Mouse (Mus musculus) embryo, embryonic 10 days (tissue): ENCODE results near the gene Slfn9.
"Not testable (repeated sequence)": the region's sequence is repeated elsewhere in the genome, so short reads cannot be mapped to it uniquely, and the experiment has no call there.

Experiments
- DNase-seq: peaks from one replicate; pipeline ENCODE4 v3.0.0-alpha.2; 2015; ENCODE audit warnings: low spot score

Slfn9 gene

DNA sequence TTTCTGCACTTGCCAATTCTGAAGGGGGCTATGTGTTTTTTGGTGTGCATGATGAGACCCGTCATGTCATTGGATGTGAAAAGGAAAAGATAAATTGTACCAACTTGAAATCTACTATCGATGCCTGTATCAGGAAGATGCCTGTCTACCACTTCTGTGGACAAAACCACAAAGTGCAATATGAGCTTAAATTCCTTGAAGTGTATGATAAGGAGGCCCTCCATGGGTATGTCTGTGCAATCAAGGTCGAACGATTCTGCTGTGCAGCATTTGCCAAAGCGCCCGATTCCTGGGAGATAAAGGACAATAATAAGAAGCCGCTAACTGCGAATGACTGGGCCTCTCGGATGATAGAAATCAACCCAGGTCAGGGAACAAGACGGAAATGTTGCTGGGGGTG, 34.7 kb downstream of the Slfn9 start:
- DNase-seq, result no peak

DNA sequence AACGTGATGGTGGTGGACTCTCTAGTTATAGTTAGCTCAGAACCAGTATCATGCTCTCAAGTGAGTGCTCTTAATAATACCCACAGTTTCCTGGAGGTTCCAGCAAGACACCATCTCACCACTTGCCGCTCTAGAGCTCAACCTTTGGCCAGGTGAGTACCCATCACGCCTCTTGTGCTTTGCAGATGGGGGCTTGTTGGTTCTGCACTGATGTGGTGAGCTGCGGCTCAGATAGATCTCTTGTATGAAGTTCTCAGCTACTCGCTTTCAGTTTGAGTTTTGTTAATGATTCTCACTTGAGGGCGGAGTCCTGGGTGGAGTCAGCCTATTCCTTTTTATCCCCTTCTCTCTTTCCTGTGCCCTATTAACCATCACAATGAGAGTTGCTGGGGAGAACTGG, 37.0 kb downstream of the Slfn9 start:
- no peak for DNase-seq

DNA sequence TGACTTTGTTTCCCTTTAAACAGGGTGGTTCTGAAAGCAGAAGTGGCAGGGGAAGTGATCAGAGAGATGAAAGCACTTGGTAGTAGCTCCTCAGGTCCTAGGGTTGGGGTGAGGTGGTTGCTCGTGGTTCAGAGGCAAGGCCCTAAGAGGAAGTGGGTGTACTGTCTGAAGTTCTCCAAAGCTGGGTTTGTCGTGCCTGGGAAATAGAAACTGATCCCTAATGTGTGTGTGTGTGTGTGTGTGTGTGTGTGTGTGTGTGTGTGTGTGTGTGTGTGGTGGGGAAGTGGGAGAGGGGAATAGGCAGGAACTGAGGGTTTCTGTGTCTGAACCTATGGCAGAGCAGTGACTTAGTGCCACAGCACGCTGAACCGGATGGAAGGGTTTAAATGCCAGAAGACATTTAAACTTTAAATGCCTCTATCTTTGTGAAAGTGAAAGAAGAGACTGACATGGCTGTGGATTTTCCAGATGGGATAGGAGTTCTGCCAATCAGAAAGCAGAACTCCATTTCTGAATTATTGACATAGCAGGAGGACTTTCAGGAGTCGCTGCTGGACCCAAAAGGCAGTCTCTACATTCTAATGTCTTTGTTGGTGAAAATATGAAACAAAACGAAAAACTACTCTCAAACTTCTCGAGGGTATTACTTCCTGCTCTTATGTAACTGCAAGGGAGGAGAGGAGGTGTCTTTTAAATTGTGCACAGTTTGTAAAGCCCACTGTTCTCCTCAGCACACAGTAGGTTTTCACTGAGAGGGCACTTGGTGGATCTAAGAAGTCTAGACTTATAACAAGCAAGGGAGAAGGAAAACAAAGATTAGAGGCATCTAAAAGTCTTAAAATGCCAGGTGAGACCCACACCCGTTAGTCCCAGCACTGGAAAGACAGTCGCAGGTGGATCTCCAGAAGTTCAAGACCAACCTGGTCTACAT, 38.8 kb downstream of the Slfn9 start:
- no peak for DNase-seq

DNA sequence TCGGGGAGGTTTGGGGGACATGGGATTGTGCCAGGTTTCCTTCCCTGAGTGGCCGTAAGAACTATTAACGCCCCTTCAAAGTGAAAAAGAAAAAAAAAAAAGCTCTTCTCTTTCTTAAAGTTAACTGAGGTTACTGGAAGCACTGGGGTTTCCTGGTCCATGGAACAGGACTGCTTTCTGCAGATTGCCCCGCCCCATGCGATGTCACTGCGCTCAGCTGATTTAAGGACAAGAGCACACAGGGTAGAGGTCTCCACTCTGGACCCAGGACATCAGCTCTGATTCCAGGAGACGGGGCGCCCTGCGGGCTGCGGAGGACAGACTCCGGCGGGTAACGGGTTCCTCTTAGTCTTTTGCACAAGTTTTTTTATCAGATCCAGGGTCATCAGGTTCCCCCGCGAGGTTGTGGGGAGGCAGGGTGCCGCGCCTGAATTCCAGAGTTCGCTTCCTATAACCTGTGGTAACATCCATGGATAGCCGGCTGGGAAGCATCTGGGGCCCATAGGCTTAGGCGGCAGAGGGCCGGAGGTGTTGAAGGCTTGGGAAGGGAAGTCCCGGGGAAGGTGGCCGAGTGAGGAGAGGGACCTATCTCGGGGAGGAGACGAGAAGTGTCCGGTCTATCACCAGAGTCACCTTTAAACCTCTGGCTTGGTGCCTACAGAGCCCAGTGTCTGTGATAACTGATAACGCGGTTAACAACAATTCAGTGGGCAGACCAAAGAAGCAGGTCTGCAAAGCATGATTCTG, 39.6 kb downstream of the Slfn9 start:
- no peak for DNase-seq

DNA sequence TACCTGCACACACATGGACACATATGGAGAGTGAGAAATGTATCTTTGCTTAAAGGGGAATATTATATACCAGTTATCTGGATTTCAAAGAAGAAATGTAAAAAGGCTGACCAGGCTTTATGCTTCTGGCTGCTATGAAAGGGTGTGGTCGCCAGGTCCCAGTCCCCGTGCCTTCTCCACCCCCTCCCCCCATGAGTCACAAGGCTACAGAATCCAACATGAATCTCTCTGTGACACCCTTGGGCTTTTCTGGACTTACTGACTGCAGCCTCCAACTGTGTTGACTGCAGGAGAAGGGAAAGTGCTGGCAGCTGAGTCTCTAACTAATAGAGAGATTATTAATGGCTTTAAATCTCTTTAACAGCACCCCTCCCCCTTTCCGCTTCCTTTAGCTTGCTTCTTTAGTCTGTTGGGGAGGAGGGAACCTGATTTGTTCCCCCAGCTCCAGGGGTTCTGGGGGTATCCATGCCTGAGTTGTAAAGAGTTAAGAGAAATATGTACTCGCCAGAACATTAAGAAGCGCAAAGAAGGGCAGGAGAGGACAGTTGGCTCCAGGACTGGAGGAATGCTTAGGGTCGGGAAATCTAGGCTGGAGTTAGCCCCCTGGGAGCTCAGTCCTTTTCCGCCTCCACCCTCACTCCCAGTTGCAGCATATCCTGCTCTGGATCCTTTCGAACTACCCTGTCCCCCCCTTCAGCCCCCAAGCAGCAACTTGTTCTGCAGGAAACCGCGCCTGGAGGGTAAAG, 40.7 kb downstream of the Slfn9 start, which contains the start of gene Slfn5:
TSS of gene Slfn5 (plus strand) at position 614 of the 746 bp plus-strand sequence.
- no peak for DNase-seq

DNA sequence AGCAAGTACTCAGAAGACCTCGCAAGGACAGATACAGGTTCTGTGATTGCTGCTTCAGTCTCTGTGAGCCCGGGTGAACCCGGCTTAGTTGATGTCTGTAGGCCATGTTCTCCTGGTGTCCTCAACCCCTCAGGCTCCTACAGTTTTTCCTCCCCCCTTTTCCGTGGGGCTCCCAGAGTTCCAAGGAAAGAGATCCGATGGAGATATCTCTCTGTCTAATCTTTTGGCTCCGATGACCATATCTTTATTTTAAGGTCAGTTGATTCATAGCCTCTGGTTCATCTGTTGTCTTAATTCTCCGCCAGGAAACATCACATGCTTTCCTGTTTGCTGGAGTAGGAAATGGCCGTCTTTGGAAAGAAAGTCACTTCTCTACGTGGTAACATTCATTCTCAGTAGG, 42.6 kb downstream of the Slfn9 start:
- DNase-seq, result no peak

DNA sequence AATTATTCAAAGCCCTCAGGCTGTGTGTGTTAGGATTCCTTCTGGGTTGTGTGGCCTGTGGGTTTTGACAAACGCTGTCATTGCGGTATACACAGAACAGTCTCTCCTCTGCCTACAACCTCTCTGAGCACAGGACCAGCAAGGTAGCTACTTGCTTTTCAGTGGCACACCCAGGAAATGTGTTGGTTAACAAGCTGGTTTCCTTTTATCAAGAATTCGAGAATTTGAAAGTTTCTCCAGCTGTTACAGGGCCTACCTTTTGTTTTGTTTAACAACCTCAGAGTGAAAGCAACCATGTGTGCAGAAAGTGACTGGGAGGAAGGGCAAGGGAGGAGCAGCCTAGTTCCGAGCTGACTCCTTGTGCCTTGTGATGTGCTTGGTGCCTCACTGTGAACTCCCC, 44.2 kb downstream of the Slfn9 start:
- DNase-seq, result no peak

DNA sequence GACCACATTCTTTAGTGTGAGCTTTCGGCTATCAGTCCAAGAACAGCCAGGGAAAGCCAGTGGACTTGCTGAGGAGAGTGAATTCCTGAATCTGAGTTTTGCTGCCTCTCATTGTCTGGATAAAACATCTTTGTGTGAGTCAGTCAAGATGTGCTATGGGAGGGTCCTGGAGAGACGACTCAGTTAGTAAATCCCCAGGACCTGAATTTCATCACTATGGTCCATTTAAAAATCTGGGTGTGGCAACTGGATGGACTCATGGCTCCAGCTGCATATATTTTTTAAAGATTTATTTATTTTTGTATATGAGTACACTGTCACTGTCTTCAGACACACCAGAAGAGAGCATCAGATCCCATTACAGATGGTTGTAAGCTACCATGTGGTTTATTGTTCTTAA, 46.0 kb downstream of the Slfn9 start:
- DNase-seq, result no peak

DNA sequence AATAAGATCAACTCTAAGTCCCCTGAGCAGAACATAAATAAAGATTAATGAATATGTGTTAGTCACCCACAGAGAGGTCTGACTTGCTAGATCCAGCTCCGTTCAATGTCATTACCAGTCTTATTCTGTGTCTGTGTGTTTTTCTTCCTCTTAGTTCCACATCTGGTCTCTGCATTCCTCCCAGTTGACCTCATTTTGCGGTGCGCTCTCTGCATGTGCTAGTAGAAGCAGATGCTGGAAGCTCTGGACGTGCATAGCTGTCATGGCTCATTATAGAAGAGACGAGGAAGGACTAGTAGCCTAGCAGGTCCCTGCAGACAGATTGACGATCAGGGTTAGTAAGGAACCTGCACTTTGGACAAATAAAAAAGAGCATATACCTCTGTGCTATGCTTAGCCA, 48.3 kb downstream of the Slfn9 start:
- peak; percentile 41 for DNase-seq

DNA sequence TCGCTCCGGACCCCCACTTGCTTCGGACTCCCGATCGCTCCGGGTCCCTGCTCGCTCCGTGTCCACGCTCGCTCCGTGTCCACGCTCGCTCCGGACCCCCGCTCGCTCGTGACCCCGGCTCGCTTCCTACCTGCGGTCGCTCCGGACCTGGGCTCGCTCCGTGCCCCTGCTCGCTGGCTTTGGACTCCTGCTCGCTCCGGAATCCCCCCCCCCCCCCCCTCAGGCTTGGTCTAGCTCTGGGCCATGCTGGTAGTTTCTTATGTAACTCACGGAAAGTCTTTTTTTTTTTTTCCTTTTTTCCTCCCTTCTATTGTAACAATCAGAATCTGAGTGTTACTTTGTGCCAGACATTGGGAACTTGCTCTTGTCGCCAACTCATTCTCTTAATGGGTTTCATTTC, 58.4 kb downstream of the Slfn9 start:
- no peak for DNase-seq

DNA sequence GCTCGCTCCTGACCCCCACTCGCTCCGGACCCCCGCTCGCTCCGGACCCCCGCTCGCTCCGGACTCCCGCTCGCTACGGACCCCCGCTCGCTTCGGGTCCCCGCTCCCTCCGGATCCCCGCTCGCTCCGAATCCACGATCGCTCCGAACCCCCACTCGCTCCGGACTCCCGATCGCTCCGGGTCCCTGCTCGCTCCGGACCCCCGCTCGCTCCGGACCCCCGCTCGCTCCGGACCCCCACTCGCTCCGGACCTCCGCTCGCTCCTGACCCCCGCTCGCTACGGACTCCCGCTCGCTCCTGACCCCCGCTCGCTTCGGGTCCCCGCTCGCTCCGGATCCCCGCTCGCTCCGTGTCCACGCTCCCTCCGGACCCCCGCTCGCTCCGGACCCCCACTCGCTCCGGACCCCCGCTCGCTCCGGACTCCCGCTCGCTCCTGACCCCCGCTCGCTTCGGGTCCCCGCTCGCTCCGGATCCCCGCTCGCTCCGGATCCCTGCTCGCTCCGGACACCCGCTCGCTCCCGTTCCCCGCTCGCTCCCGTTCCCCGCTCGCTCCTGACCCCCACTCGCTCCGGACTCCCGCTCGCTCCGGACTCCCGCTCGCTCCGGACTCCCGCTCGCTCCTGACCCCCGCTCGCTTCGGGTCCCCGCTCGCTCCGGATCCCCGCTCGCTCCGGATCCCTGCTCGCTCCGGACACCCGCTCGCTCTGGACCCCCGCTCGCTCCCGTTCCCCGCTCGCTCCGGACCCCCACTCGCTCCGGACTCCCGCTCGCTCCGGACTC, 59.8 kb downstream of the Slfn9 start:
- not testable (repeated sequence) for DNase-seq

DNA sequence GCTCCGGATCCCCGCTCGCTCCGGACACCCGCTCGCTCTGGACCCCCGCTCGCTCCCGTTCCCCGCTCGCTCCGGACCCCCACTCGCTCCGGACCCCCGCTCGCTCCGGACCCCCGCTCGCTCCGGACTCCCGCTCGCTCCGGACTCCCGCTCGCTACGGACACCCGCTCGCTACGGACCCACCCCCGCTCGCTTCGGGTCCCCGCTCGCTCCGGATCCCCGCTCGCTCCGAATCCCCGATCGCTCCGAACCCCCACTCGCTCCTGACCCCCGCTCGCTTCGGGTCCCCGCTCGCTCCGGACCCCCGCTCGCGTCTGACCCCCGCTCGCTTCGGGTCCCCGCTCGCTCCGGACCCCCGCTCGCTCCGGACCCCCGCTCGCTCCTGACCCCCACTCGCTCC, 60.5 kb downstream of the Slfn9 start:
- DNase-seq, result not testable (repeated sequence)

DNA sequence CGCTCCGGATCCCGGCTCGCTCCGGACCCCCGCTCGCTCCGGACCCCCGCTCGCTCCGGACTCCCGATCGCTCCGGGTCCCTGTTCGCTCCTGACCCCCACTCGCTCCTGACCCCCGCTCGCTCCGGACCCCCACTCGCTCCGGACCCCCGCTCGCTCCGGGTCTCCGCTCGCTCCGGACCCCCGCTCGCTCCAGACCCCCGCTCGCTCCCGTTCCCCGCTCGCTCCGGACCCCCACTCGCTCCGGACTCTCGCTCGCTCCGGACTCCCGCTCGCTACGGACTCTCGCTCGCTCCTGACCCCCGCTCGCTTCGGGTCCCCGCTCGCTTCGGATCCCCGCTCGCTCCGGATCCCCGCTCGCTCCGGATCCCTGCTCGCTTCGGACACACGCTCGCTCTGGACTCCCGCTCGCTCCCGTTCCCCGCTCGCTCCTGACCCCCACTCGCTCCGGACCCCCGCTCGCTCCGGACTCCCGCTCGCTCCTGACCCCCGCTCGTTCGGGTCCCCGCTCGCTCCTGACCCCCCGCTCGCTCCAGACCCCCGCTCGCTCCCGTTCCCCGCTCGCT, 61.2 kb downstream of the Slfn9 start:
- not testable (repeated sequence) for DNase-seq

DNA sequence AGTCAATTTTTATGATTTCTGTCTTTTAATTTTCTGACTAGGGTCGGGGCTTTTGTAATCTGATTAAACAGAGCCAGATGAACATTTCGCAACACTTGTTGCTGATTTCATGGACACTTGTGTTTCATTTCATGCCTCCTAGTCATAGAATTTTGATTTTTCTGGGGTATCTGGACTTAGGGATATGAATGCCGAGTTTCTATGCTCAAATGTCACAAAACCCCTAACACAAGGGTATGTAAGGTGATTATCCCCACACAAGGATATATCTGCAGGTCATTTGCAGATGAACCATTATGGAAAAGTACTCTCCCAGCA, 62.0 kb downstream of the Slfn9 start:
- no peak for DNase-seq

DNA sequence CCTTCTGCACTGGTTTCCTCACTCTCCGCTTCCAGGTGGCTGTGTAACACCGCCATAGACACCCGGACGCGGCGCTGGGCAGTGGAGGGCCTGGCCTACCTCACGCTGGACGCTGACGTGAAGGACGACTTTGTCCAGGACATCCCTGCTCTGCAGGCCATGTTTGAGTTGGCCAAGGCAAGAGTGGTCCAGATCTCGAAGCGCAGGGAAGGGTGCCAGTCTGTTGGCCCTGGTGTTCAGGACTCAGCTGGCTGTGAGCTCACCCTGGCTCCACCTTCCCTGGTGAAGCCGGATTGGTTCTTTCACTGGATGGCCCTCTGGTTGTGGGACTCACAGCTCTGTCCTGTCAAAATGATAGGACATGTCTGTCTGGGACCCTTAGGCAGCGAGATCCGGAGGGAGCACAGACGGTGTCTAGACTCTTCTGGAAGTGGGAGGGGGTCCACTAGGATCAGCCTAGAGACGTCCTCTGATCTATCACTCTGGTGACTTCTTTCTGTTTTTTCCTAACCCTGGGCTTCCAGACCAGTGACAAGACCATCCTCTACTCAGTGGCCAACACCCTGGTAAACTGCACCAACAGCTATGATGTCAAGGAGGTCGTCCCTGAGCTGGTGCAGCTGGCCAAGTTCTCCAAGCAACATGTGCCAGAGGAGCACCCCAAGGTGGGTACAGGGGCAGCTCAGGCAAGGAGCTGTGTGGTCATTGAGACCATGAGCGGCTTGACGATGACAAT, 62.6 kb downstream of the Slfn9 start:
- no peak for DNase-seq
